Mouse (Mus musculus): ENCODE measurements around the gene Vmn1r235.
"Not testable (repeated sequence)": the region's sequence is repeated elsewhere in the genome, so short reads cannot be mapped to it uniquely, and the experiment has no call there.

Gene Vmn1r235

GRCm38 (mm10) chr17:21256111-21256510 is at the start of gene Vmn1r235:
Vmn1r235 (plus strand) TSS chr17:21256411.
- no peak for DNase-seq

- DNase-seq = not testable (repeated sequence)
Measured at GRCm38 (mm10) chr17:21211081-21211480, 45.1 kb upstream of the Vmn1r235 start.

DNA sequence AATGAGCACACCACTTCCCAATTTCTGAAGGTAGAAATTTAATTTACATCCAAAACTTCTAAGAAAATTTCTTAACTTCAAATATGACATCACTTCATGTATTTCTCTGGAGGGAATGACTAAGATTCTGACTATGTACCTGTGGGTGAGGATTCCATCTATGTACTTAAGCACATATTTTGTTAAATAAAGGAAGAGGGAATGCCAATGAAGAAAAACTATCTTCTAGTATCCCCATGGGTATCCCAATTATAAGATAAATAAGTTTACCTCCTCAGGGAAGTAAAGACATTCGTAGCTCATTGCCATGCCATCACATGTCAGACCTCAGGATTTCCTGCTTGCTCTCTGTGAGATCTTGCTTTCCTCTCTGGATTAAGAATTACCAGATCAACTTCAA is 30.4 kb upstream of the Vmn1r235 start, which contains the start of gene Vmn1r234:
Gene Vmn1r234 (plus strand): TSS at position 301 of the 400 bp plus-strand sequence.
- no peak for DNase-seq

DNA sequence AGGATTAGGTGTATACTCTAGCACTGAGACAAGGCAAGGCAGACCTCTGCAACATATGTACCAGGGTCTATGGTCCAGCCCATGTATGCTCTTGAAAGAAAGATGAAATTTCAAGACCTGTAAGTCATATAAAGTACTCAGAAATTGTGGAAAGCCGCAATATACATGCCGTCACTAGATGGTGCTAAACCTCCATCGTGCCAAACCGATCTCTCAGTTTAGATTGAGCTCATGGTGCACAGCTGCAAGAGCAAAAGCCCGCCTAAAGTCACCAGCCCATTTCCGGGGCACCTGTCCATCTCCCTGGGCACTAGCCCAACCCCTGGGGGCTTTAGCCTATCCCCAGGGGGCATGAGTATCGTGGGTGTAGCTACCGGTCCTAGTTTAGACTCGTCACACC is 24.6 kb upstream of the Vmn1r235 start:
- peak; percentile 42 for DNase-seq

- DNase-seq = peak; percentile 64
Measured at GRCm38 (mm10) chr17:21272103-21272502, 15.9 kb downstream of the Vmn1r235 start.

GRCm38 (mm10) chr17:21282642-21283041 is 26.4 kb downstream of the Vmn1r235 start, which contains the start of gene Vmn1r236:
Vmn1r236 (plus strand) TSS chr17:21282942.
- no peak for DNase-seq

- DNase-seq = no peak
Measured at GRCm38 (mm10) chr17:21284395-21284794, 28.2 kb downstream of the Vmn1r235 start.

DNA sequence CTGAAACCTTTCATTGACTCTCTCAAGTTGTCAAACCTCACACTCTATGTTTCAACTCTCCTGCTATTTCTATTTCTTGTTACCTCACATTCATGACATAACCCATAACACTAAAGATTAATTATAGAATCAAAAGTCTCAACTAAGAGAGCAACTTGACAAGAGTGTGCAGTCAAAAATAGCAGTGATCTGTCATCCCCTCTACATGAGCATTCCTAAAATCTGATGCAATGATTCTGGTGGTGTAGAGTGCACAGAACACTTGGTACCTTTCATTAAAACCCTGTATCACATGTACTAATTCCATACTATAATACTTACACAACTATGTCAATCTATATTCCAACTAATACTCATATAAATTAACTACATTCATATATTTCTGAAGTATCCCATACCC is 33.5 kb downstream of the Vmn1r235 start:
- DNase-seq = no peak

GRCm38 (mm10) chr17:21311565-21311964 is 55.4 kb downstream of the Vmn1r235 start, which contains the start of gene Vmn1r237:
Vmn1r237 (plus strand) TSS chr17:21311865.
- no peak for DNase-seq

All from right cerebral cortex, adult 18-20 months (tissue).